Mouse (Mus musculus): Measurements from ENCODE around the gene Sox10. TPM values are rescaled to one million over a fixed set of nuclear protein-coding genes. Genes with fewer than 3 reads are reported as not detected.

The Sox10 gene
- polyA plus RNA-seq, 1 experiment from 2014 or later = 23.5 TPM

- Histone ChIP-seq H3K9me3 (no peaks in the 10 kb centered on the region), H3K36me3 (no peaks in the 10 kb centered on the region), H3K27me3 (no peaks in the 10 kb centered on the region), H3K9ac (peak overlapping the region; percentile 60), H3K4me3 (no peak overlapping the region), H3K4me2 (peak overlapping the region; percentile 40), H3K4me1 (replicated peaks) (peaks cover 39% of the 10 kb centered on the region), H3K27ac (replicated peaks) (peak overlapping the region; percentile 93)
- peak; percentile 83 for ATAC-seq (ENCODE audit: low read depth)
- 10% methylated on average over 26 of the region's 27 CpGs for WGBS
These were observed 28.1 kb upstream of the Sox10 start for GRCm38 (mm10) chr15:79192885-79193845.

GRCm38 (mm10) chr15:79192450-79192849, 27.4 kb upstream of the Sox10 start:
- H3K4me1 ChIP-seq (replicated peaks) = peaks cover 39% of the 10 kb centered on the region
- no peaks in the 10 kb centered on the region for H3K36me3 ChIP-seq
- ATAC-seq (ENCODE audit: low read depth) = 0 out of 2 replicates have a peak, but pooled peaks have one; percentile 16
- H3K27me3 ChIP-seq = no peaks in the 10 kb centered on the region
- H3K4me3 ChIP-seq = no peak overlapping the region
- no peak overlapping the region for H3K9ac ChIP-seq
- no peaks in the 10 kb centered on the region for H3K9me3 ChIP-seq
- WGBS = 71% methylated on average over 6 of the region's 6 CpGs
- peak overlapping the region; percentile 40 for H3K4me2 ChIP-seq
- peak overlapping the region; percentile 93 for H3K27ac ChIP-seq (replicated peaks)

GRCm38 (mm10) chr15:79191426-79191825, 26.4 kb upstream of the Sox10 start:
- Histone ChIP-seq H3K36me3 (no peaks in the 10 kb centered on the region), H3K27me3 (no peaks in the 10 kb centered on the region), H3K9ac (no peak overlapping the region), H3K4me1 (replicated peaks) (peaks cover 39% of the 10 kb centered on the region), H3K4me2 (no peak overlapping the region), H3K4me3 (no peak overlapping the region), H3K27ac (replicated peaks) (no peak overlapping the region), H3K9me3 (no peaks in the 10 kb centered on the region)
- no peak for ATAC-seq (ENCODE audit: low read depth)
- 99% methylated on average over 2 of the region's 2 CpGs for WGBS

GRCm38 (mm10) chr15:79187819-79188218, 22.8 kb upstream of the Sox10 start:
- H3K4me2 ChIP-seq = no peak overlapping the region
- 90% methylated on average over 8 of the region's 8 CpGs for WGBS

GRCm38 (mm10) chr15:79185213-79185612, 20.2 kb upstream of the Sox10 start:
- 85% methylated on average over 10 of the region's 10 CpGs for WGBS

More at GRCm38 (mm10) chr15:79187819-79188218, 22.8 kb upstream of the Sox10 start:
- Histone ChIP-seq H3K27ac (replicated peaks) (no peak overlapping the region), H3K4me1 (replicated peaks) (peaks cover 10% of the 10 kb centered on the region), H3K9me3 (no peaks in the 10 kb centered on the region), H3K4me3 (no peak overlapping the region), H3K9ac (no peak overlapping the region), H3K27me3 (no peaks in the 10 kb centered on the region), H3K36me3 (no peaks in the 10 kb centered on the region)
- ATAC-seq (ENCODE audit: low read depth) = no peak

GRCm38 (mm10) chr15:79176905-79177304, 11.9 kb upstream of the Sox10 start:
- WGBS = 53% methylated on average over 6 of the region's 6 CpGs
- Histone ChIP-seq H3K27me3 (no peaks in the 10 kb centered on the region), H3K4me1 (replicated peaks) (peaks cover 19% of the 10 kb centered on the region), H3K4me3 (no peak overlapping the region), H3K27ac (replicated peaks) (no peak overlapping the region), H3K4me2 (no peak overlapping the region), H3K36me3 (no peaks in the 10 kb centered on the region), H3K9ac (no peak overlapping the region), H3K9me3 (no peaks in the 10 kb centered on the region)
- ATAC-seq (ENCODE audit: low read depth) = no peak

More at GRCm38 (mm10) chr15:79185213-79185612, 20.2 kb upstream of the Sox10 start:
- no peak overlapping the region for H3K9ac ChIP-seq
- no peak overlapping the region for H3K4me3 ChIP-seq
- no peaks in the 10 kb centered on the region for H3K36me3 ChIP-seq
- no peak overlapping the region for H3K4me2 ChIP-seq
- no peaks in the 10 kb centered on the region for H3K27me3 ChIP-seq
- H3K9me3 ChIP-seq = no peaks in the 10 kb centered on the region
- ATAC-seq (ENCODE audit: low read depth) = no peak
- no peak overlapping the region for H3K27ac ChIP-seq (replicated peaks)
- H3K4me1 ChIP-seq (replicated peaks) = no peaks in the 10 kb centered on the region

GRCm38 (mm10) chr15:79166712-79167111, 1.7 kb upstream of the Sox10 start:
- ATAC-seq (ENCODE audit: low read depth) = 0 out of 2 replicates have a peak, but pooled peaks have one; percentile 57
- Histone ChIP-seq H3K4me2 (peak overlapping the region; percentile 37), H3K9ac (peak overlapping the region; percentile 57; the same call in 1 of the 2 replicates), H3K9me3 (no peaks in the 10 kb centered on the region), H3K4me1 (replicated peaks) (peaks cover 36% of the 10 kb centered on the region), H3K27ac (replicated peaks) (peak overlapping the region; percentile 76), H3K4me3 (peak overlapping the region; percentile 17), H3K36me3 (no peaks in the 10 kb centered on the region), H3K27me3 (peaks cover 43% of the 10 kb centered on the region)
- 36% methylated on average over 8 of the region's 8 CpGs for WGBS

GRCm38 (mm10) chr15:79164251-79164650, 789 bp downstream of the Sox10 start:
- Histone ChIP-seq H3K27me3 (peaks cover 61% of the 10 kb centered on the region), H3K27ac (replicated peaks) (no peak overlapping the region; the same call in 1 of the 2 replicates), H3K36me3 (no peaks in the 10 kb centered on the region), H3K4me2 (peak overlapping the region; percentile 40; the same call in 1 of the 2 replicates), H3K9ac (peak overlapping the region; percentile 64), H3K9me3 (no peaks in the 10 kb centered on the region), H3K4me3 (peak overlapping the region; percentile 32), H3K4me1 (replicated peaks) (peaks cover 36% of the 10 kb centered on the region)
- WGBS = 3% methylated on average over 15 of the region's 15 CpGs
- no peak for ATAC-seq (ENCODE audit: low read depth)

- ATAC-seq (ENCODE audit: low read depth) = no peak
- Histone ChIP-seq H3K9me3 (no peaks in the 10 kb centered on the region), H3K36me3 (no peaks in the 10 kb centered on the region), H3K4me3 (peak overlapping the region; percentile 32), H3K4me2 (peak overlapping the region; percentile 40; the same call in 1 of the 2 replicates), H3K9ac (peak overlapping the region; percentile 64), H3K4me1 (replicated peaks) (peaks cover 36% of the 10 kb centered on the region), H3K27ac (replicated peaks) (peak overlapping the region; percentile 46; the same call in 1 of the 2 replicates), H3K27me3 (peaks cover 61% of the 10 kb centered on the region)
- 47% methylated on average over 14 of the region's 14 CpGs for WGBS
These were observed 2.2 kb downstream of the Sox10 start for GRCm38 (mm10) chr15:79162822-79163221.

GRCm38 (mm10) chr15:79162301-79162700, 2.7 kb downstream of the Sox10 start:
- H3K27me3 ChIP-seq = peaks cover 61% of the 10 kb centered on the region
- no peak for ATAC-seq (ENCODE audit: low read depth)
- H3K27ac ChIP-seq (replicated peaks) = peak overlapping the region; percentile 46; the same call in 1 of the 2 replicates
- peak overlapping the region; percentile 40 for H3K4me2 ChIP-seq
- no peaks in the 10 kb centered on the region for H3K36me3 ChIP-seq
- peaks cover 36% of the 10 kb centered on the region for H3K4me1 ChIP-seq (replicated peaks)
- peak overlapping the region; percentile 64 for H3K9ac ChIP-seq
- WGBS = 69% methylated on average over 7 of the region's 7 CpGs
- H3K9me3 ChIP-seq = no peaks in the 10 kb centered on the region
- peak overlapping the region; percentile 32 for H3K4me3 ChIP-seq

GRCm38 (mm10) chr15:79155572-79155971, 9.5 kb downstream of the Sox10 start:
- no peaks in the 10 kb centered on the region for H3K9me3 ChIP-seq
- no peak overlapping the region for H3K27ac ChIP-seq (replicated peaks)
- no peak overlapping the region for H3K4me2 ChIP-seq
- 0 out of 2 replicates have a peak overlapping the region, but pooled peaks have one; percentile 31 for H3K9ac ChIP-seq
- WGBS = 18% methylated on average over 3 of the region's 3 CpGs
- peaks cover 17% of the 10 kb centered on the region for H3K36me3 ChIP-seq
- H3K4me1 ChIP-seq (replicated peaks) = peaks cover 32% of the 10 kb centered on the region
- no peak overlapping the region for H3K4me3 ChIP-seq
- H3K27me3 ChIP-seq = 0 out of 2 replicates have a peak, but pooled peaks cover 7% of the 10 kb centered on the region
- ATAC-seq (ENCODE audit: low read depth) = no peak

GRCm38 (mm10) chr15:79152709-79153108, 12.3 kb downstream of the Sox10 start:
- Histone ChIP-seq H3K9ac (peak overlapping the region; percentile 50), H3K4me3 (no peak overlapping the region), H3K36me3 (peaks cover 38% of the 10 kb centered on the region), H3K9me3 (no peaks in the 10 kb centered on the region), H3K4me1 (replicated peaks) (peaks cover 32% of the 10 kb centered on the region), H3K27me3 (no peaks in the 10 kb centered on the region), H3K27ac (replicated peaks) (peak overlapping the region; percentile 92), H3K4me2 (no peak overlapping the region)
- WGBS = 37% methylated on average over 6 of the region's 6 CpGs
- ATAC-seq (ENCODE audit: low read depth) = no peak
